Mouse (Mus musculus): ENCODE data around the gene Dppa3.

Dppa3 gene

DNA sequence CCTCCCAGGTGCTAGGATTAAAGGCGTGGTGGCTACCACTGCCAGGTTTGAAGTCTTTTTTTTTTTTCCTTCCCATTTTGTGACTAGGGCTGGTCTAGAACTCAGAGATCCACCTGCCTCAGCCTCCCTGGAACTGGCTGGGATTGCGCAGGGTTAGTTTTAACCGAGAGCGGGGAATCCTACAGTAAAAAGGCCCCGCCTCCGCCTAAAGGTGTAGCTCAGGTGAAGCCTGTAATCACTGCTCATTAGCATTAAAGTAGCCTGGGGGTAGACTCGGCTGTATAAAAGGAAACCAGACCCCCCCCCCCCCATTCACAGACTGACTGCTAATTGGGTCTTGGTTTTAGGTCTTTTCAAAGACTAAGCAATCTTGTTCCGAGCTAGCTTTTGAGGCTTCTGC is at the start of gene Dppa3:
Gene Dppa3 (plus strand): TSS at position 301 of the 400 bp plus-strand sequence.
- DNase-seq (ENCODE audit: low spot score): no peak

DNA sequence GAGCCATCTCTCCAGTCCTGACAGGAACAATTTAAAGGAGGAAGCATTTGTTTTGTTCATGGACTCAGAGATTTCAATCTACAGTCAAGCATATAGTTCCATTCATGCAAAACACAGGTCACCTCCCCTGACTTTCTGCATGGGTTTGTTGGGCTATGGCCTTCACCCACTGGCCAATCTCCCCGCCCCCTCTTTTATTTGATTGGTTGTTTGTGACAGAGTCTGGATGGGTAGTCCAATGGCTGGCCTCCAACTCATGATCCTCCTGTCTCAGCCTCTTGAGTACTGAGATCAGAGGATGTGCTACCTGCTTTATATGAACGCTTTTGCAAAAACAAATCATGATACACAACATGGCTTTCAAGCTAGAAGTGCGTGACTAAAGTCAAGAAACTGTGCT is 49.2 kb upstream of the Dppa3 start:
- no peak for DNase-seq (ENCODE audit: low spot score)

DNA sequence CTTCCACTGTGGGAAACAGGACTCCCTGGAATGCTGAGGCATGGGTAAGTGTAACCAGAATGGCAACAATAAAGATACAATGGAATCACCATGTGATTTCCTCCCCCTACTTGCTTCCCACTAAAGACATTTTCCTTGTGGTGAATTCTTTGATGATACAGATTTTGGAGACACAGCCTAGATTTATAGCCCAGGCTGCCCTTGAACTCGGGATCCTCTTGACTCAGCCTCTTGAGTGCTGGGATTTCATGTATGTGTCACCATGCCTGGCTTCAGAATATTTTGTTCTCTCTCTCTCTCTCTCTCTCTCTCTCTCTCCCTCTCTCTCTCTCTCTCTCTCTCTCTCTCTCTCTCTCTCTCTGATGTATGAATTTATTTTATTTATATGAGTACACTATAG is 47.1 kb upstream of the Dppa3 start:
- no peak for DNase-seq (ENCODE audit: low spot score)

DNA sequence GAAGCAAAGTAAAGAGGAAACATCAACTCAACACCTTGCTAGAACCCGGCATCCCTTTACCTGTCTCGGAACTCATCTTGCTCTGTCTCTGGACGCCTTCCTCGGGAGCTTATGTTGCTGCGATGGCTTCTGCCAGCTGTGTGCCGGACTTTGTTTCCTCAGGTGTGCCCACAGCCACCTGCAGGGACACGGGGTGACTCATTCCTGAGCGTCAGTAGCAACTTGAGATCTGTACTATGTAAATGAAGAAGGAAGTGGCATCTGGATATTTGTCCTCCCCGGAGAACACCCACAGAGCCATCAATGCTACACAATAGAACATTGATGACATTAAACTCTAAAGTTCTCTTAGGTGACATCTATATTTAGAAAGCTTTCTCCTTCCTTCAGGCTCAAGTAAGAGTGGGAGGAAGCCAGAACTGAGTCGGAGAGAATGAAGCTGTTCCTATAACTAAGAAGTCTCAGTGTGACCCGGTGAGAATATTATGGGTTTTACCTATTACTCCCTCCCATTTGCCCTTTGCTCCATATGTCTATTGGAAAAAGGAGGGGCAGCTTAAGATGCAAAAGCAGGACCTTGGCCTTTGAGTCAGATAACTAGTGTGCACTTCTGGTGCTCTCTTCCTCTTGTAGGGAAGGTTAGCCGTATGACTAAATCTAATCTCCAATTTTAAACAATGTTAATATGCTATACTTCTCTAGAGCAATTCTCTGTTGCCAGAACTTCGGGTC is 35.0 kb upstream of the Dppa3 start:
- DNase-seq (ENCODE audit: low spot score): no peak

DNA sequence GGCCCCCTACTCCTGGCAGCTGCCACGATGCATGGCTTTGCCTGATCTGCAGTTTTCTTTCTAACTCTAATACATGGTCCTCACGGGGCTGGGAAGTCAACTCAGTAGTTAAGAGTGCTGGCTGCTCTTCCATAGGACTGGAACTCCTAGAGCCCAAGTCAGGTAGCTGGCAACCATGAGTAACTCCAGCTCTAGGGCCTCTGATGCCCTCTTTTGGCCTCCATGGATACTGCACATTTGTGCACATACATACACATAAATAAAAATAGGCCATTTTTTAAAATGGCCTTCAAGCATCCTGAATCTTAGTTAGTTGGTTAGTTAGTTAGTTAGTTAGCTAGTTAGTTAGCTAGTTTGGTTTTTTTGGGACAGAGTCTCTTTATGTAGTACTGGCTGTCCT is 33.3 kb upstream of the Dppa3 start:
- DNase-seq (ENCODE audit: low spot score): no peak

DNA sequence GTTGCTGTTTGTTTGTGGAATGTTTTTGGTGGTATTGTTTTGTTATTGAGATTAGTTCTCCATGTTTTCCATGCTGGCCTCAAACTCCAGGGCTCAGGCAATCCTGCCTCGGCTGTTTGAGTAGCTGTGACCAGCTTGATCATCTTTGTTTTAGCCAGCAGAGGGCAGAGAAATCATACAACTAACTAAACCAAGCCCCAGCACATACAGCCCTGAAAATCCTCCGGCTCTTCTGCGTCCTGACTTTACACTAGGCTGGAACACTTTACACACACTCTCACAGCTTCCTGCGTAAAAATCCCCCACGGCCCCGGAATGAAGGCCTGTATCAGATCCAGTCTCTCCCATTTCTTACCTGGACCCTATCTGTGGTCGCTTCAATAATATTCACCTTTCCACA is 30.6 kb upstream of the Dppa3 start:
- no peak for DNase-seq (ENCODE audit: low spot score)

DNA sequence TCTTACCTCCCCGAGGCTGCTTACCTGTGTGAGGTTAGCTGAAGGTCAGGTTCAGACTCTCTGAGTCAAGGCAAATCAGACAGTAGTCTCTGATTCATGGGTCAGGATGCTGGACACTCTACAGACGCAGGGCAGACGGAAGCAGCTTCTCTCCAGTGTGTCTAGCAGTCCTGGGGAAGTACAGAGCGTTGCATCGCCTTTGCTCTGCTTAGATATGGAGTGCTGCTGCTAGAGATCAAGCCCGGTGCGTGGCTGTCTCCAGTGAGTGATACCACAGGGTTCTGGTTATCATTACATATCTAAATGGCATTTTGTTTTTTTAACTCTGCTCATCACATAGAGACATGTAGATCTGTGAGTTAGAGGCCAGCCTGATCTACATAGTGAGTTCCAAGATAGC is 29.6 kb upstream of the Dppa3 start:
- no peak for DNase-seq (ENCODE audit: low spot score)

DNA sequence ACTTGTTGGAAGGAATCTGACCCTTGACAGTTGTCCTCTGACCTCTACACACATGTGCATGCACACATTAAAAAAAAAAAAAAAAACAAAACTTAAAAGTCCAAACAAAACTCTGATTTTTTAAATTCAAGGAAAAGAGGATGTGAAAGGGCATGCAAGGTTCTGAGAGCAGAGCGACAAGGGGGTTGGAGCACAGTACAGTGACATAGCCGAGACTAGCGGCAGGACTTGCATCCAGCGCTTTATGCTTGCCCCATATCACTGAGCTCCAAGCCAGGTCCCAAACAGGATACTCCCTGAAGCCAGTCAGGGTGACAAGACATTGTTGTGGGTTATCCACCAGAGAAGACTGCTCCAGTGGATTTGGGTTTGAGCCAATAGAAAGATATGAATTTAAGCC is 28.2 kb upstream of the Dppa3 start:
- no peak for DNase-seq (ENCODE audit: low spot score)

DNA sequence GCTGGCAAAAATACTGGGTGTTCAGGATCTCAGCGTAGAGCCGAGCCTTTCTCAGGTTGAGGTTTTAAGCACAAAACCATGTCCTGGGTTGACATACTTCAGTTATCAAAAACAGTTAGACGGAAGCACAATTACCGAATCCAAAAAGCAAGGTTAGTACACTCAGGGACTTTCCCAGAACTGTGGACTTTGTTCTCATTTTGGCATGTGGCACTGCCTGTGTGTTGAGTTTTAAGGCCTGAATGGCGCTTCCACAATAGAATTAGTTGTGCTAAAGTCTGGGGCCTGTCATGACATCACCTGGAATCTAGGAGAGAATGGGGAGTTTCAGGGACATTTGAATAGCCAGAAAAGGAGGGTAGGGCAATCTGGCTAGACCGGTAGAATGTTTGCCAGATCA is 27.8 kb upstream of the Dppa3 start:
- no peak for DNase-seq (ENCODE audit: low spot score)

DNA sequence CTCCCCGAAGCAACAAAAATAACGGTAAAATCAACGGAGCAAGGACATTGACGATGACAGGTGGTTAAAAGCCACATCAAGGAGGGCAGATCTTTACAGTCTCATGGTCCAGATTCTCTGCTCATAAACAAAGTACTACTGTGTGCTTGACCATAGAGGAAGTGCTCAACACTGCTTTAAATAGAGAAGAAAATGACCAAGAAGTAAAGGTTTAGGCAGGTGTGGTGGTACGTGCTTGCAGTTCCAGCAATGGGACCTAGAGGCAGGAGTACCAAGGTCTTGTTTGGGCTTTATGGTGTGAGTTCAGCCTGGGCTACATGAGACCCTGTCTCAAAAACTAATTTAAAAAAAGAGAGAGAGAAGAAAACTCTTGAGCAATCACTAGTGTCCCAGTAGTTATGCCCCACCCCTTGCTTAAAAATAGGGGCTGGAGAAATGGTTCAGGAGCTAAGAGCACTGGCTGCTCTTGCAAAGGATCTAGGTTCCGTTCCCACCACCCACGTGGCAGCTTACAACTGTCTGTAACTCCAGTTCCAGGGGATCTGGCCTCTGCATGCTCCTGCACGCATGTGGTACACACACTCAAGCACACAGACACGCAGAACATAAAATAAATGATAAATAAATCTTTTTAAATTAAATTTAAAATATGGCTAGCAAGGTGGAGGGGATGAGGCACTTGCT is 27.0 kb upstream of the Dppa3 start:
- no peak for DNase-seq (ENCODE audit: low spot score)

DNA sequence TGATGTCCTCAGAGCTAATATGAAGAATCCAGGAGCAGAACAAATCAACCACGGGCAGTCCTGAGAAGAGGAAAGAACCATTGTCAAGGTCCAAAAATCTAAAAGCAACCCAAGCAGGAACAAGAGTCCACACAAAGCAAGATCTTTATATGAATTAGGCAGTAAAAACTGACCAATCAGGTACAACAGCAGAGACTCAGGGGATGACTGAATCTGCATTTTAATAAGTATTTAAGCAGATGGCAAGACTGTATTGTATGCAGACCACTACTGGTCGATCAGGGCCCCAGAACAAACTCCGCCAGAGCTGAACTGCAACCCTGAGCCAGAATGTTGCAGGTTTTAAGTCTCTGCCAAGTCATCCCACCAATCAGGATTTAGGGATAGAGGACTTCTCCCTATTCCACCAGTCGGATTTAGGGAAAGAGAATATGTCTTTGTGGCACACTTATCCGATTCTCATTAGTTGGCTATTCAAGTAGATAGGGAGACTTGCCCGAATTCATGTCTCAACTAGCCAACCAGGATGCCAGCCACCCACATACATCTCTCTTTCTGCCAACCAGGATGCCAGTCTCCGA is 26.1 kb upstream of the Dppa3 start:
- no peak for DNase-seq (ENCODE audit: low spot score)

DNA sequence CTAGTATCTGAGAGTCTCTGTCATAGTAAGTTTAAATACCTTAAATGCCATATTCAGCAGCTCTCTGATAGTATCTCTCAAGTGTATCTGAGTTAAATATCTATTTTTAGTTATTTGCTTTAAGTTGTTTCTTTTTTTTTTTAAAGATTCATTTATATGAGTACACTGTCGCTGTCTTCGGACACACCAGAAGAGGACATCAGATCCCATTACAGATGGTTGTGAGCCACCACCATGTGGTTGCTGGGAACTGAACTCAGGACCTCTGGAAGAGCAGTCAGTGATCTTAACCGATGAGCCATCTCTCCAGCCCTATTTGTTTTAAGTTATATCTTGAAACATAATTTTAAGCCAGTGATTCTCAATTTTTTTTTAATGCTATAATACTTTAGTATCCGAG is 25.2 kb upstream of the Dppa3 start:
- no peak for DNase-seq (ENCODE audit: low spot score)

DNA sequence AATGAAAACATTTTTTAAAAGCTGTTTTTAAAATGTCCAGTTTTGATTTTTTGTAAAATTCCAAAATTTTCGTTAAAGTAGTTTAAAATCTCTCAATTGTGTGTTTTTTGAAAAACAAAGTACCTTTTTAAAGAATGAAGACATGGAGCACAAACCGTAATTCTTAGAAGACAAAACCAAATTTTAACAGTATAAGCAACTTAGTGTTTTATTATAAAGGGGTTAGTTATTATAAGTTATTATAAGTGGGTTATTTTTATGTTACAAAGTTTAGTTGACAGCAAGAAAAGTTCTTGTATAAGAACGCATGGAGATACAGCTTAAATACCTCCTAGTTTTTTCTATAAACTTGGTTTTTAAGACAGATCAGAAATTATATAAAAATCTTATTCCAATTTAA is 24.6 kb upstream of the Dppa3 start:
- no peak for DNase-seq (ENCODE audit: low spot score)

DNA sequence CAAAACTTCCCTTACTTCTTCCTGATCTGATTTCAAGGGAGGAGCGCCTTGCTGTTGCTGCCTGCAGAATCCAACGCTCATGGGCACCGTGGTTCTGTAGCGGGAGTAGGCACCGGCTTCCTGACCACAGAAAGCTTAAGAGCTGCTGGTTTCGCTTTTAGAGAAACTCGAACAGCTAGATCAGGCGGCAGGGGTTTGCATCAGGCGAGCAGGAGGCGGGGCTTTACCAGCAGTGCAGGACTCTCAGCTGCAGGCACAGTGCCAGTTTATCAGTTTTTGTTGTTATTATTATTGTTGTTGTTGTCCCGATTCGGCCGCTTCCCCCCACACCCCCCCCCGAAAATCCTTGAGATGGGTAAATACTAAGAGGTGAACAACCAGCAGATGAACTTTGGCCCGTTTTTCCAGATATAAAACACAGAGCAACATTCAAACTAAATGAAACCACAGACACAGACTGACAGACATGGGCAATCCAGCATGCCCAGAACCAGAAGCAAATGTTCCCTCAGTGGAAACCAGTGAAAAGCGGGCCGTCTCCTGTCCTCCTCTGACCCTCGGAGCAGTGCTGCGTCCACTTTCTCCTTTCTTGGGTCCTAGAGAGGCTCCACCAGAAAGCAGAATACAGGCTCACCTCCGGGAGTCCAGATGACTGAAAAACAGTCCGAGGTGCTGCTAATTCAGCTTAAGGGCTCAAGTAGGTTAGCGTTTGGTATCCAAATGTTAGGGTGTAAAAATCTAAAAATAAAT is 23.8 kb upstream of the Dppa3 start, which contains the start of gene Apobec1:
Gene Apobec1 (minus strand): TSS at position 203 of the 750 bp plus-strand sequence.
- peak; percentile 76 for DNase-seq (ENCODE audit: low spot score)

DNA sequence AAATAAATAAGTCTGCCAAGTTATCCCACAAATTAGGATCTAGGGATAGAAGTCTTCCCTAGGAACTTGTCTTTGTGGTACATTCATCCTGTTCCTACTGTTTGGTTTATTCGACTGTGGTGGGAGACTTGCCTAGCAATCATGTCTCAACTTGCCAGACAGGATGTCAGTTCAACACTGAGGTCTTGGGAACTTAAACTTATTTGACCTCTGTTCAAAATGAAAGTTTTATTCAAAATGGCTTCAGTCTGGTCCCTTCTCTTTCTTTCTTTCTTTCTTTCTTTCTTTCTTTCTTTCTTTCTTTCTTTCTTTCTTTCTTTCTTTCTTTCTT is 23.3 kb upstream of the Dppa3 start:
- DNase-seq (ENCODE audit: low spot score): no peak

DNA sequence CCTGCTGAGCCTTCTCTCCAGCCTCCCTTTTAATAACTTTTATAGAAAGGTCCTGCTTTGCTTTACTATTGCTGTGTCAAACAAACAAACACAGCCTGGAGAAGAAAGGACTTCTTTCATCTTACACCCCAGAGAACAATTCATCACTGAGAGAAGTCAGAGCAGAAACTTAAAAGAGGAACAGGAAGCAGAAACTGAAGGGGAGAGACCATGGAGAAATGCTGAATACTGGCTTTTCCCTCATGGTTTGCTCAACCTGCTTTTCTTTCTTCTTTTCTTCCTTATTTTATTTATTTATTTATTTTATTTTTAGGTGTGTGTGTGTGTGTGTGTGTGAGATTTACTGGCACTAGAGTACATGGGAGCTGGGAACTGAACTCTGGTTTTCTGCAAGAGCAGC is 21.9 kb upstream of the Dppa3 start:
- DNase-seq (ENCODE audit: low spot score): no peak

DNA sequence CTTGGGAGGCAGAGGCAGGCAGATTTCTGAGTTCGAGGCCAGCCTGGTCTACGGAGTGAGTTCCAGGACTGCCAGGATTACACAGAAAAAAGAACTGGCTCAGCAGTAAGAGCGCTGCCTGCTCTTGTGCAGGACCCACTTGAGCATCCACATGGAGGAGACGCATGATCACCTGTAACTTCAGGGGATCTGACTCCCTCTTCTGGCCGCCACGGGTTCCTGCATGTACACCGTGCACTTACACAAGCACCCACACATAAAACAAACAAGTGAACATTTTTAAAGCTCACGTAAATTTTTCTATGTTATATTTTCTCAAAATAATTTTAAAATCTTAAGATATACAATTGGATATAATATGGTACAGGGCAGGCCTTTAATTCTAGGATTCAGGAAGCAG is 20.7 kb upstream of the Dppa3 start:
- DNase-seq (ENCODE audit: low spot score): no peak

DNA sequence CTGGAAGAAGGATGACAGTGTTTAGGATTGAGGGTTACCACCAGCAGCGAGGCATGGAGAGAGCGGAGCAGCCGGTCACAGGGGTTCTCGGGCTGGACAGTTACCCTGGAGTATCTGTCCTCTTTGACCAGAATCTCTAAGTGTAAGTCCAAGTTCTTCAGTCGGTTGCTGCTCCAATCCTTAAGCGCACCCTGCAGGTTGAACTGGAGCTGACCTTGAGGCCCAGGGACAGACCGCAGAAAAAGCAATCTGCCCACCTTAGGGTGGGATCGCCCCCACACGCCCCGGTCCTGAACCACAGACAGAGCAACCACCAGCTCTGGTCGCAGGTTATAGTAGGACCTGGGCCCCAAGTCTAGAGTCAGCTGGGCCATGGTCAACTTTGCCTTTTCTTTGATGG is 19.5 kb upstream of the Dppa3 start:
- DNase-seq (ENCODE audit: low spot score): no peak

DNA sequence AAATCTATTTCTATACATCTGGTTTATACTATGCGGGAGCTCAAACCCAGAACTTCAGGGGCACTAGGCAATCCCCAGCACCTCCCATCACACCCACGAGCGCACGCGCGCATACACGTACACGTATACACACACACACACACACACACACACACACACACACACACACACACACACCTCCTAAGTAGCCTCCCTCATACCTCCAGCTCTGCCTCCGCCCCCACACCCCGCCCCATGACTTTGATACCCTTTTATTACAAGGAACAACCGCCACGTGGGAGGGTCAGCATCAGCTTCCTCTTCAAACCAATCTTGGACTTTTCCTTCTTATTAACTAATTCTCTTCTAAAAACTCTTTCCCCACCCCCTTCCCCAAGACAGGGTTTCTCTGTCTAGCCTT is 18.5 kb upstream of the Dppa3 start:
- no peak for DNase-seq (ENCODE audit: low spot score)

DNA sequence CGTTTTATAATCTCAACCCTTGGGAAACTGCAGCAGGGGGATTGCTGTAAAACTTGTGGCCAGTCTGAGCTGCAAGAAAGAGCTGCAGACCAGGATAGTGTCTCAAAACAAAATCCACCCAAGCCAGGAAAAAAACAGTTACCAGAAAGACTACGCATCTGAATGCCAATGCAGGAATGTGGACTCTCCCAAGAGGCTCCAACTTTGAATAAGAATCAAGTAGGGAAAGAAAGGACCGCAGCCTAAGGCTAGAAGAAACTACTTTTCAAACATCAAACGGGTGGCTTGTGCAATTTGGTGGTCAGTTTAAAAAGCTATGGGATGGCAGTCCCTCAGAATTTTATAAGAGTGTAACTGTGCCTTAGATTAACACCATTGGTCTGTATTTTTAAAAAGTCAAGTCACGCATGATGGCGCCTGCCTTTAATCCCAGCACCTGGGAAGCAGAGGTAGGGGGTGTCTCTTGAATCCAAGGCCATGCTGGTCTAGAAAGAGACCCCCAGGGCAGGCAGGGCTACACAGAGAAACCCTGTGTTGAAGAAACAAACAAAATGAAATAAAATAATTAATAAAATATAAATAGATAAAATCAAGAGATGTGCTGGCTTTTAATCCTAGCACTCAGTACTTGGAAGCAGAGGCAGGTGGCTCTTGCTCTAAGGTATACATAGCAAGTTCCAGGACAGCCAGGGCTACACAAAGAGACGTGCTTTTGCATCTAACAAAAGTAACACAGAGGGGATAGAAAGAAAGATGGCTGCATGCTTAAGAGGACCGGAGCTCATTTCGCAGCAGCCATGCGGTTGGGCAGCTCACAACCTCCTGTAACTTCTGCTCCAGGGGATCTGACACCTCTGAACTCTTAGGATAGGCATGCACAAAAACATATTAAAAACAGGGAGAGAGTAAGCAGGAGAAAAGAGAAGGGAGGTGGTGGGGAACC is 17.5 kb upstream of the Dppa3 start:
- no peak for DNase-seq (ENCODE audit: low spot score)

DNA sequence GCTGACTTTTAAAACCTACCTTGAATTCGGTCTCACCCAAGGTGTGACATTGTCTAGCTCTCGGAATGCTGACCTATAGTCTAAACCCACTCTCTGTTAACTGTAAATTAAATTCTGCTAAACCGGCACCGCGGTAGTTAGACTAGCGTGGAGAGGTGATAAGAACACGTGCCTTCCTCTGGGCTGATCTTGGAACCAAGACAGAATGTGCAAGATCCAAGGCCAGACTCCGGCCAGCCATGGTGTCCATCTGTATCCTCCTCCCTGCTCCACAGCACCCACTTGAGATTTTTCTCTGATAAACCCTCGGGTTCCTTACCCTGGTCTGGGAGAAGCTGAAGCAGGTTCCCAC is 16.9 kb upstream of the Dppa3 start:
- peak; percentile 29 for DNase-seq (ENCODE audit: low spot score)

DNA sequence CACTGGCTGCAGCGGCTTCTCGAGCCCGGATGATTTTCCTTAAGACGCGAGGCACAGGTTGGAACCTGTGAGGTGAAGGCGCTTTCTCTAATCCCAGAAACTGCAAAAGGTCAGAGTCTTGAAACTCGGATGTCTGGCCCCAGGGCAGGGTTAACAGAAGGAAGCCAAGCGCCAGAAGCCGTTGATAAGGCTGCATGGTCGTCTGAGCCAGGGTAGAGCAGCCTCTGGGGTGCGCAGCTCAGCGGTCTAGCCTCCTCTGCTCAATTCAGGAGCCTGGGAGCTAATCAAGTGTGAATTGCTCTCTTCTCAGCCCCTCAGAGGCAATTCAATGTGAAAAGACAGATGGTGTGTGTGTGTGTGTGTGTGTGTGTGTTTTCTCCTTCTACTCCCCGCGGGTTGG is 16.4 kb upstream of the Dppa3 start, which contains the start of gene Gdf3:
Gene Gdf3 (minus strand): TSS at position 317 of the 400 bp plus-strand sequence.
- DNase-seq (ENCODE audit: low spot score): peak; percentile 42

Data from c-Kit-positive CD71-positive TER-119-positive erythroid progenitor cells, embryonic 14.5 days (primary cell).